In genomic region chr12:54657226-54657625, GRCm38 (mm10) we compare ENCODE assay signal across 8 mouse cellular contexts. TPM values are rescaled to one million over a fixed set of nuclear protein-coding genes. Genes with fewer than 3 reads are reported as not detected.
A peak's percentile ranks its signal among the peaks of the same experiment; 100 is the strongest.
DNase-seq lines count a peak whose midpoint lies in the region; ATAC-seq and TF ChIP-seq lines count a peak whose summit lies in the region.

No protein-coding gene starts in this region.

- no peaks in the 10 kb centered on the region for H3K9me3 ChIP-seq in kidney, embryonic 15.5 days (replicated peaks)
- H3K9me3 ChIP-seq in embryonic facial prominence, embryonic 12.5 days: no peaks in the 10 kb centered on the region
- H3K9me3 ChIP-seq in intestine, embryonic 14.5 days (ENCODE audit: control insufficient read depth, low read length): no peaks in the 10 kb centered on the region
- H3K9me3 ChIP-seq in midbrain, postnatal 0 days (ENCODE audit: low read length): no peaks in the 10 kb centered on the region

- no peak overlapping the region; the same call in 1 of the 2 replicates for H3K4me3 ChIP-seq in kidney, embryonic 15.5 days (replicated peaks)
- peak overlapping the region; percentile 58; the same call in 1 of the 2 replicates for H3K4me3 ChIP-seq in embryonic facial prominence, embryonic 12.5 days
- no peak overlapping the region for H3K4me3 ChIP-seq in intestine, embryonic 14.5 days (ENCODE audit: low read depth, low read length)
- H3K4me3 ChIP-seq in midbrain, postnatal 0 days (ENCODE audit: low read depth, low read length): peak overlapping the region; percentile 60; the same call in 1 of the 2 replicates

- H3K27ac ChIP-seq in kidney, embryonic 15.5 days: no peak overlapping the region
- H3K27ac ChIP-seq in embryonic facial prominence, embryonic 12.5 days: no peak overlapping the region
- no peak overlapping the region for H3K27ac ChIP-seq in intestine, embryonic 14.5 days (ENCODE audit: low read depth)
- no peak overlapping the region for H3K27ac ChIP-seq in midbrain, postnatal 0 days (ENCODE audit: low read depth, low read length)

- no peak for ATAC-seq in kidney, embryonic 15.5 days (replicated peaks; ENCODE audit: low FRiP score)
- no peak for ATAC-seq in embryonic facial prominence, embryonic 12.5 days (ENCODE audit: insufficient number of reproducible peaks, insufficient read depth, low FRiP score, low TSS enrichment)
- ATAC-seq in intestine, embryonic 14.5 days (replicated peaks; ENCODE audit: low FRiP score, low TSS enrichment, low read depth): no peak
- no peak for ATAC-seq in midbrain, postnatal 0 days (ENCODE audit: low FRiP score)

- H3K4me2 ChIP-seq in kidney, embryonic 15.5 days: peak overlapping the region; percentile 85
- H3K4me2 ChIP-seq in embryonic facial prominence, embryonic 12.5 days (replicated peaks): peak overlapping the region; percentile 60
- H3K4me2 ChIP-seq in intestine, embryonic 14.5 days (ENCODE audit: low read length): peak overlapping the region; percentile 67
- H3K4me2 ChIP-seq in midbrain, postnatal 0 days (ENCODE audit: low read depth, low read length, poor library complexity, severe bottlenecking): peak overlapping the region; percentile 73

- no peak for TF ChIP-seq CTCF in midbrain, postnatal 0 days (IDR thresholded peaks at IDR 0.05)

- no peaks in the 10 kb centered on the region for H3K27me3 ChIP-seq in kidney, embryonic 15.5 days
- H3K27me3 ChIP-seq in embryonic facial prominence, embryonic 12.5 days: no peaks in the 10 kb centered on the region
- H3K27me3 ChIP-seq in intestine, embryonic 14.5 days (replicated peaks; ENCODE audit: control insufficient read depth, insufficient read depth, low read length): no peaks in the 10 kb centered on the region
- H3K27me3 ChIP-seq in midbrain, postnatal 0 days (ENCODE audit: insufficient read depth, low read length): no peaks in the 10 kb centered on the region

- no peak overlapping the region for H3K9ac ChIP-seq in kidney, embryonic 15.5 days
- H3K9ac ChIP-seq in embryonic facial prominence, embryonic 12.5 days: no peak overlapping the region
- no peak overlapping the region; the same call in 1 of the 2 replicates for H3K9ac ChIP-seq in intestine, embryonic 14.5 days (ENCODE audit: low read length)
- peak overlapping the region; percentile 59; the same call in 1 of the 2 replicates for H3K9ac ChIP-seq in midbrain, postnatal 0 days (replicated peaks; ENCODE audit: low read length, poor library complexity, severe bottlenecking)

- no peaks in the 10 kb centered on the region for H3K36me3 ChIP-seq in kidney, embryonic 15.5 days
- H3K36me3 ChIP-seq in embryonic facial prominence, embryonic 12.5 days: no peaks in the 10 kb centered on the region
- no peaks in the 10 kb centered on the region for H3K36me3 ChIP-seq in intestine, embryonic 14.5 days (ENCODE audit: control insufficient read depth, insufficient read depth, low read length)
- H3K36me3 ChIP-seq in midbrain, postnatal 0 days (ENCODE audit: insufficient read depth, low read length): no peaks in the 10 kb centered on the region

- DNase-seq in kidney, postnatal 10 days: no peak
- no peak for DNase-seq in intestine, embryonic 14.5 days (ENCODE audit: low spot score)
- DNase-seq in midbrain, postnatal 0 days (ENCODE audit: low spot score): no peak
- no peak for DNase-seq in thymus, postnatal 36 days
- no peak for DNase-seq in urinary bladder, postnatal 4 days (ENCODE audit: low spot score in 2 of 2)
- DNase-seq in cerebellum, adult 18-20 months: no peak

- peaks cover 32% of the 10 kb centered on the region for H3K4me1 ChIP-seq in kidney, embryonic 15.5 days
- peaks cover 16% of the 10 kb centered on the region for H3K4me1 ChIP-seq in embryonic facial prominence, embryonic 12.5 days
- H3K4me1 ChIP-seq in intestine, embryonic 14.5 days (replicated peaks; ENCODE audit: control insufficient read depth, insufficient read depth, low read length): peaks cover 15% of the 10 kb centered on the region
- peaks cover 6% of the 10 kb centered on the region; the same call in 1 of the 2 replicates for H3K4me1 ChIP-seq in midbrain, postnatal 0 days (ENCODE audit: insufficient read depth, low read length)

- 58% methylated on average over 2 of the region's 2 CpGs for WGBS in kidney, embryonic 15.5 days
- 62% methylated on average over 2 of the region's 2 CpGs for WGBS in embryonic facial prominence, embryonic 12.5 days
- 56% methylated on average over 2 of the region's 2 CpGs for WGBS in intestine, embryonic 14.5 days
- WGBS in midbrain, postnatal 0 days: 52% methylated on average over 2 of the region's 2 CpGs

RNA-seq across cellular contexts. Expression of gene Sptssa, which starts 0.9 kb away (rescaled TPM):
- polyA plus RNA-seq in kidney, embryonic 15.5 days (2015; fragmentation: Nextera tagmentation; extraction: Ambion mirVana): 192 and 214 TPM in 2 replicates
- polyA plus RNA-seq in embryonic facial prominence, embryonic 12.5 days (2016; fragmentation: Nextera tagmentation; extraction: Ambion mirVana): 187 and 197 TPM in 2 replicates
- polyA plus RNA-seq in intestine, embryonic 14.5 days (2014; fragmentation: Nextera tagmentation; extraction: Ambion mirVana): 216 and 224 TPM in 2 replicates
- 63.0 and 79.1 TPM in 2 replicates for total RNA-seq in midbrain, postnatal 0 days (2014; rRNA removed)
- 200 and 206 TPM in 2 replicates for polyA plus RNA-seq in midbrain, postnatal 0 days (2015; fragmentation: Nextera tagmentation; extraction: Ambion mirVana)

RNA-seq across cellular contexts. Expression of gene Eapp, which starts 38.5 kb away (rescaled TPM):
- polyA plus RNA-seq in kidney, embryonic 15.5 days (2015; fragmentation: Nextera tagmentation; extraction: Ambion mirVana): 61.6 and 63.3 TPM in 2 replicates
- polyA plus RNA-seq in embryonic facial prominence, embryonic 12.5 days (2016; fragmentation: Nextera tagmentation; extraction: Ambion mirVana): 67.3 and 67.5 TPM in 2 replicates
- polyA plus RNA-seq in intestine, embryonic 14.5 days (2014; fragmentation: Nextera tagmentation; extraction: Ambion mirVana): 59.2 and 61.5 TPM in 2 replicates
- 24.3 and 32.9 TPM in 2 replicates for total RNA-seq in midbrain, postnatal 0 days (2014; rRNA removed)
- polyA plus RNA-seq in midbrain, postnatal 0 days (2015; fragmentation: Nextera tagmentation; extraction: Ambion mirVana): 89.8 and 104 TPM in 2 replicates

Comparison
In these comparisons a context has a peak if more than half of its experiments do, and no peak if none do; other contexts are left out.
1. H3K4me3 ChIP-seq: peak in embryonic facial prominence, embryonic 12.5 days (single experiment) and midbrain, postnatal 0 days (single experiment); none in kidney, embryonic 15.5 days (single experiment) and intestine, embryonic 14.5 days (single experiment).
2. Peak in every context shown above with its lines, with median percentiles within 50 percentile points of each other: H3K4me2 ChIP-seq.